Mouse (Mus musculus): ENCODE measurements around the gene Hsd17b14. TPM values are rescaled to one million over a fixed set of nuclear protein-coding genes. Genes with fewer than 3 reads are reported as not detected.

Hsd17b14 gene
- total and polyA plus RNA-seq, 3 experiments, result 6.0 to 34.9 (median 8.2) TPM

GRCm38 (mm10) chr7:45597527-45597926, 42.8 kb downstream of the Hsd17b14 start:
- Histone ChIP-seq H3K4me3 (ENCODE audit: low read depth, low read length) (no peak overlapping the region), H3K9me3 (replicated peaks) (no peaks in the 10 kb centered on the region), H3K27me3 (ENCODE audit: insufficient read depth, low read length) (peaks cover 29% of the 10 kb centered on the region), H3K4me1 (ENCODE audit: insufficient read depth, low read depth, low read length) (peaks cover 31% of the 10 kb centered on the region), H3K36me3 (replicated peaks) (no peaks in the 10 kb centered on the region)
- DNase-seq (ENCODE audit: low spot score) (no peak), ATAC-seq (ENCODE audit: extremely low read depth, insufficient number of reproducible peaks, low FRiP score, poor library complexity, severe bottlenecking) (no peak)
- TF ChIP-seq GATA1 (IDR thresholded peaks at IDR 0.05; ENCODE audit: borderline replicate concordance, low read length) (no peak), POLR2AphosphoS5 (IDR thresholded peaks at IDR 0.05; ENCODE audit: insufficient replicate concordance, low read depth, low read length) (no peak), TAL1 (conservative IDR thresholded peaks at IDR 0.05; ENCODE audit: low read depth, low read length) (no peak), GATA2 (IDR thresholded peaks at IDR 0.05; ENCODE audit: borderline replicate concordance, low read depth, low read length) (no peak), CTCF (IDR thresholded peaks at IDR 0.05; ENCODE audit: low read depth, low read length) (no peak)

GRCm38 (mm10) chr7:45598960-45599879, 44.5 kb downstream of the Hsd17b14 start:
- Histone ChIP-seq H3K9me3 (replicated peaks) (no peaks in the 10 kb centered on the region), H3K4me1 (ENCODE audit: insufficient read depth, low read depth, low read length) (peaks cover 28% of the 10 kb centered on the region), H3K27me3 (ENCODE audit: insufficient read depth, low read length) (peaks cover 35% of the 10 kb centered on the region), H3K36me3 (replicated peaks) (no peaks in the 10 kb centered on the region), H3K4me3 (ENCODE audit: low read depth, low read length) (no peak overlapping the region)
- no peak for DNase-seq (ENCODE audit: low spot score)
- TF ChIP-seq GATA2 (IDR thresholded peaks at IDR 0.05; ENCODE audit: borderline replicate concordance, low read depth, low read length), result no peak
- no peak for TF ChIP-seq CTCF (IDR thresholded peaks at IDR 0.05; ENCODE audit: low read depth, low read length)
- no peak for TF ChIP-seq TAL1 (conservative IDR thresholded peaks at IDR 0.05; ENCODE audit: low read depth, low read length)
- TF ChIP-seq POLR2AphosphoS5 (IDR thresholded peaks at IDR 0.05; ENCODE audit: insufficient replicate concordance, low read depth, low read length), result no peak
- TF ChIP-seq GATA1 (IDR thresholded peaks at IDR 0.05; ENCODE audit: borderline replicate concordance, low read length), result no peak
- no peak for ATAC-seq (ENCODE audit: extremely low read depth, insufficient number of reproducible peaks, low FRiP score, poor library complexity, severe bottlenecking)

GRCm38 (mm10) chr7:45605704-45606289, 51.1 kb downstream of the Hsd17b14 start:
- Histone ChIP-seq H3K27me3 (ENCODE audit: insufficient read depth, low read length) (peaks cover 28% of the 10 kb centered on the region), H3K36me3 (replicated peaks) (no peaks in the 10 kb centered on the region), H3K9me3 (replicated peaks) (no peaks in the 10 kb centered on the region), H3K4me1 (ENCODE audit: insufficient read depth, low read depth, low read length) (no peaks in the 10 kb centered on the region), H3K4me3 (ENCODE audit: low read depth, low read length) (no peak overlapping the region)
- ATAC-seq (ENCODE audit: extremely low read depth, insufficient number of reproducible peaks, low FRiP score, poor library complexity, severe bottlenecking), result no peak
- TF ChIP-seq TAL1 (conservative IDR thresholded peaks at IDR 0.05; ENCODE audit: low read depth, low read length) (no peak), CTCF (IDR thresholded peaks at IDR 0.05; ENCODE audit: low read depth, low read length) (no peak), POLR2AphosphoS5 (IDR thresholded peaks at IDR 0.05; ENCODE audit: insufficient replicate concordance, low read depth, low read length) (no peak), GATA1 (IDR thresholded peaks at IDR 0.05; ENCODE audit: borderline replicate concordance, low read length) (no peak), GATA2 (IDR thresholded peaks at IDR 0.05; ENCODE audit: borderline replicate concordance, low read depth, low read length) (no peak)
- DNase-seq (ENCODE audit: low spot score), result no peak

- TF ChIP-seq TAL1 (conservative IDR thresholded peaks at IDR 0.05; ENCODE audit: low read depth, low read length) (no peak), GATA2 (IDR thresholded peaks at IDR 0.05; ENCODE audit: borderline replicate concordance, low read depth, low read length) (no peak), GATA1 (IDR thresholded peaks at IDR 0.05; ENCODE audit: borderline replicate concordance, low read length) (no peak), CTCF (IDR thresholded peaks at IDR 0.05; ENCODE audit: low read depth, low read length) (no peak), POLR2AphosphoS5 (IDR thresholded peaks at IDR 0.05; ENCODE audit: insufficient replicate concordance, low read depth, low read length) (no peak)
These were observed 54.8 kb downstream of the Hsd17b14 start for GRCm38 (mm10) chr7:45609511-45609910.

GRCm38 (mm10) chr7:45616277-45616676, 61.6 kb downstream of the Hsd17b14 start:
- Histone ChIP-seq H3K27me3 (ENCODE audit: insufficient read depth, low read length) (peaks cover 51% of the 10 kb centered on the region), H3K36me3 (replicated peaks) (no peaks in the 10 kb centered on the region), H3K4me1 (ENCODE audit: insufficient read depth, low read depth, low read length) (0 out of 2 replicates have a peak, but pooled peaks cover 2% of the 10 kb centered on the region), H3K4me3 (ENCODE audit: low read depth, low read length) (no peak overlapping the region), H3K9me3 (replicated peaks) (no peaks in the 10 kb centered on the region)
- TF ChIP-seq GATA2 (IDR thresholded peaks at IDR 0.05; ENCODE audit: borderline replicate concordance, low read depth, low read length) (no peak), CTCF (IDR thresholded peaks at IDR 0.05; ENCODE audit: low read depth, low read length) (no peak), POLR2AphosphoS5 (IDR thresholded peaks at IDR 0.05; ENCODE audit: insufficient replicate concordance, low read depth, low read length) (no peak), GATA1 (IDR thresholded peaks at IDR 0.05; ENCODE audit: borderline replicate concordance, low read length) (no peak), TAL1 (conservative IDR thresholded peaks at IDR 0.05; ENCODE audit: low read depth, low read length) (no peak)
- no peak for DNase-seq (ENCODE audit: low spot score)
- no peak for ATAC-seq (ENCODE audit: extremely low read depth, insufficient number of reproducible peaks, low FRiP score, poor library complexity, severe bottlenecking)

More at GRCm38 (mm10) chr7:45609511-45609910, 54.8 kb downstream of the Hsd17b14 start:
- no peak for ATAC-seq (ENCODE audit: extremely low read depth, insufficient number of reproducible peaks, low FRiP score, poor library complexity, severe bottlenecking)
- peaks cover 30% of the 10 kb centered on the region for H3K27me3 ChIP-seq (ENCODE audit: insufficient read depth, low read length)
- no peak overlapping the region for H3K4me3 ChIP-seq (ENCODE audit: low read depth, low read length)
- H3K4me1 ChIP-seq (ENCODE audit: insufficient read depth, low read depth, low read length), result no peaks in the 10 kb centered on the region
- no peaks in the 10 kb centered on the region for H3K9me3 ChIP-seq (replicated peaks)
- no peaks in the 10 kb centered on the region for H3K36me3 ChIP-seq (replicated peaks)
- no peak for DNase-seq (ENCODE audit: low spot score)
